Mouse (Mus musculus) granulocyte monocyte progenitor cell, adult 5-6 weeks (primary cell): Measurements from ENCODE around the gene Ovgp1. TPM values are rescaled to one million over a fixed set of nuclear protein-coding genes. Genes with fewer than 3 reads are reported as not detected.
"Not testable (repeated sequence)": the region's sequence is repeated elsewhere in the genome, so short reads cannot be mapped to it uniquely, and the experiment has no call there.

Experiments used
- ATAC-seq: replicated peaks from 2 replicates; pipeline ENCODE4 v1.8.0; 2016; ENCODE audit warnings: mild to moderate bottlenecking, moderate TSS enrichment, inconsistent platforms; ENCODE audit not compliant: poor library complexity, severe bottlenecking
- total RNA-seq, 2 experiments: library from RNA; stranded (forward) in 1 of 2; stranded (reverse) in 1 of 2; fragments of 200-712, 200-1000 nt in 1 of 2; fragments of >200 nt in 1 of 2; fragmentation: Nextera tagmentation in 1 of 2; gene quantifications; 2 replicates each; pipeline ENCODE4 v1.2.3; 2014 to 2017

Gene Ovgp1
- total RNA-seq (2014; fragmentation: Nextera tagmentation) (4.6 and 10.2 TPM in 2 replicates), total RNA-seq (2017) (0.78 and 0.88 TPM in 2 replicates)

- ATAC-seq, result no peak
Observed at GRCm38 (mm10) chr3:105973411-105973810, at the start of gene Ovgp1. TSS of gene Ovgp1 (plus strand) at chr3:105973711.

DNA sequence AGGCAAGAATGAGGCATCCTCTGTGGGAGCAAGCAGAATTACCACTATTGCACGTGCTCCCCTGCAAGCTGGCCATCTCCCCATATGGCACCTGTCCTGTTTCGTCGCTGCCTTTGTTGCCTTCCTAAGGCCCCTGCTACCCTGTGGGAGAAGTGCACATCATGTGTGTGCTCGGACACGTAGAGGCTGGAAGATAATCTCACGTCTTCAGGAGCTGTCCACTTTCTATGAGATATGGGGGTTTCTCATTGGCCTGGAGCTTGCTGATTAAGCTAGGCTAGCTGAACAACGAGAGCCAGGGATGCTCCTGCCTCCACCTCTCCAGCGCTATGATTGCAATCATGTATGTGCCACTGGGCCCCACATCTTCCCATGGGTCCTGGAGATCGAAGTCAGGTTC, 48.9 kb upstream of the Ovgp1 start:
- ATAC-seq, result no peak

DNA sequence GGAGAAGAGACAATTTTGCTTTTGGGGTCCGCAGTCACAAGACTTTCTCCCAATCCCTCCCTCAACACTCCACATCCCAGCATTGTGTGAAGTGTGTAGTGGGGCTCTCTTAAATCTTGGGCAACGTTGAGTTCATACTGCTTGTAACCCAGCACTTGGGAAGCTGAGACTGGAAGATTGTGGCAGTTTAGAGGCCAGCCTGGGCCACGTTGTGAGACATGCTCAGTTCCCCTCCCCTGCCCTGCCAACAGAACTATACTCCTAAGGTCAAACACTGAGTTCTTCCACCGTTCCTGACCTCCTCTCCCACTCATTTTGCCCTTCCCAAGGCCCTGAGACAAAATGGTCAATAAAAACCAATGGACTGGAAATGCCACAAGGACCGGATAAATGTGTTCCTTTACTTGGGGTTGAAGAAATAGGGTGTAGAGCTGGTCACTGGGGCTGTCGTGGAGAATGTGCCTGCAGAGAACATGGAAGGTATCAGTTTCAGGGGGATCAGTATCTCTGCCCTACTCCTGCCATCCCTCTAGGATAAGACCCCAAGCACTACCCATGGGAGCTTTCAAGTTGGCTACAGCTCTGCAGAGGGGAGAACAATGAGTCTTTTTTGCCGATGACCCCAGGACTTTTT, 45.8 kb upstream of the Ovgp1 start:
- ATAC-seq, result no peak

GRCm38 (mm10) chr3:105928195-105928569, 45.3 kb upstream of the Ovgp1 start:
- ATAC-seq, result peak; percentile 47

DNA sequence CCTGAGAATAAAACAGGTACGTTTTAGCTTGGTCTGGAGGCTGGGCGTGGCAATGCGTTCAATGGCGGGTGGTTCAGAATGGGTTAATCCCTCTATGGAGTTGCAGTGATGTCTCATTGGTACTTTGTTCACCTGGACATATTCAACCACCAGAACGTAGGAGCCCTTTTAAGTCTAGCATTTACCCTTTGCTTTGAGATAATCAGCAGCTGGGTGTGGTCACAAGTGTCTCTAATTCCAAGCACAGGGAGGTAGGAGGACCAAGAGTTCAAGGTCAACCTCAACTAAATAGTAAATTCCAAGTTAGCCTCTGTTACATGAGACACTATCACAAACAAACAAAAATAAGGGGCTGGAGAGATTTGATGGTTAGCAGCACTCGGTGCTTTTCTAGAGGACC, 44.7 kb upstream of the Ovgp1 start:
- no peak for ATAC-seq

GRCm38 (mm10) chr3:105929821-105930220, 43.7 kb upstream of the Ovgp1 start:
- ATAC-seq, result no peak; the same call in 1 of the 2 replicates

DNA sequence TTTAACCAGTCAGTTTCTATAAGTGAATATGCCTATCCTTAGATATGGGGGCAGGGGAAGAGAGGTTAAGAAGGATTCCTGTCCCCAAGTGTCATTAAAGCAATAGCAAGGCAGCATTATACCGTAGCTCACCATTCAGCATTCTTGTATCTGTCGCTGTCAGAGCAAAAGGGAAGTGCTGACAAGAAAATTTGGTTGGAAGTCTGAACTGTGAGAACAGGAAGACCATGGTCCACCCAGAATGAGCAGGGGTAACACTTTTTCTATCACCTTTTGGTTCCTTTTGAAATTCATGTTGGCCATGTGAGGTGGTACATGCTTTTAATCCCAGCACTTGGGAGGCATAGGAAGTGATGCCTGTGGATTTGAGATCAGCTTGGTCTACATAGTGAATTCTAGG, 42.4 kb upstream of the Ovgp1 start:
- peak; percentile 17; the same call in 1 of the 2 replicates for ATAC-seq

GRCm38 (mm10) chr3:105932240-105933071, 41.1 kb upstream of the Ovgp1 start, which contains the start of gene I830077J02Rik:
TSS of gene I830077J02Rik (minus strand) at chr3:105932664.
- peak; percentile 83 for ATAC-seq

DNA sequence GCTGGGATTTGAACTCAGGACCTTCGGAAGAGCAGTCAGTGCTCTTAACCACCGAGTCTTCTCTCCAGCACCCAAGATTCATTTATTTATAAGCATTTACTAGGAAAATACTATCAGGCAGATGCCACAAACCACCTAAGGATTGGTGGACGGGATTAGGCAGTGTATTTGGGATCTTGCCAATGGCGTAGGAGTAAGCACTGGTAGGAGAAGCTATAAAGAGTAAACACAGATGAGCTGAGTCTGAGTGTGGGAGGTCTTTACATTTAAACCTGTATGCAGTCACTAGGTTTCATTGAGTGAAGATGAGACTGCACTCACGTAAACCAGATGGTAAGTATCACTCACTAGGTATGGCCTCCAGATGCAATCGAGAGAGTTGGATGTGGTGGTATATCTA, 39.6 kb upstream of the Ovgp1 start:
- no peak for ATAC-seq

- ATAC-seq, result no peak
Observed at GRCm38 (mm10) chr3:105935033-105935432, 38.5 kb upstream of the Ovgp1 start.

GRCm38 (mm10) chr3:105936111-105936510, 37.4 kb upstream of the Ovgp1 start:
- no peak for ATAC-seq

- no peak for ATAC-seq
Observed at GRCm38 (mm10) chr3:105951348-105951747, 22.2 kb upstream of the Ovgp1 start.

GRCm38 (mm10) chr3:105957235-105957634, 16.3 kb upstream of the Ovgp1 start:
- ATAC-seq, result no peak

DNA sequence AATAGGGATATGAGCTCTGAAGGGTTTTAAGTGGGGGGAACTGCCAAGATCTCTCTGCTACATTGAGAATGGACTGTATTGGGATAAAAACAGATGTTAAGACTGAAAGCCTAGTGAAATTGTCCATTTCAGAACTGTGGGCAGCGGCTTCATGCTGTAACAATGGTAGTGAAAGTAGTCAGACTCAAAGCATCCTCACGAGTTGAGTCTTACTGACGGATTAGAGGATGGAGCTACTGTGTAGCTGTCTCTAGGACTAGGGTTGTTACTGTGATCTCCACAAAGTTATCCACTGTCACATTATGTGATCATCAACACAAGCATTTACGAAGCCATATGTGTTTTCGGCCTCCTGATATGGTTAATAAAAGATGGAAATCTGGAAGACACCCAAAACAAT, 15.3 kb upstream of the Ovgp1 start:
- no peak for ATAC-seq

- ATAC-seq, result peak; percentile 91
Observed at GRCm38 (mm10) chr3:105958974-105959580, 14.4 kb upstream of the Ovgp1 start, which contains the start of gene Wdr77. TSS of gene Wdr77 (plus strand) at chr3:105959369.

DNA sequence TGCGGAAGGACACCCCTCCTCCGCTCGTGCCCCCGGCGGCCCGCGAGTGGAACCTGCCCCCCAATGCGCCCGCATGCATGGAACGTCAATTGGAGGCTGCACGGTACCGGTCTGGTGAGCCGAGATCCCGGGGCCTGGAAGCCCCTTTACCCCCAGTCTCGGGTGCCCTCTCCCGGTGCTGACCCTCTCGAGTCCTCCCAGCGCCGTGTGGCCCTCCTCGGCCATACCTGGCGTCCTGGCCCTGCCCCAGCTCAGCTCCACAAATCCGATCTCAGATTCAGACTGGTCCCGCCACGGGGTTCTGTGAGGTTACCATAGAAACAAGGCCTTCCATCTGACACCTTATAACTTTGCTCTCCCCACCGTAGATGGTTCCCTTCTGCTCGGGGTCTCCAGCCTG, 13.9 kb upstream of the Ovgp1 start:
- no peak; the same call in 1 of the 2 replicates for ATAC-seq

DNA sequence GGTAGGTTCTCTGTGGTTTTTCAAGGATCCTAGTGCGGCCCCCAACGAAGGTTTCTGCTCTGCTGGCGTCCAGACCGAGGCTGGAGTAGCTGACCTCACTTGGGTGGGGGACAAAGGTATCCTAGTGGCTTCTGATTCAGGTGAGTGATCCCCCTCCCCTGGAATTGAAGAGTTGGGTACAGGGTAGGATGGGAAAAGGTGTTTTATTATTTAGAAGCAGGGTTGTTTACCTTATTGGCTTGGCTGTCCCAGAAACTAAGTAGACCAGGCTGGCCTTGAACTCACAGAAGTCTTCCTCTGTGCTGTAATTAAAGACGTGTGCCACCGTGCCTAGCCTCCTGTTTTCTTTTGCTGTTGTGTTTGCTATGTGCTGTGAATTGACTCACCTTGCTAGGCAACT, 13.5 kb upstream of the Ovgp1 start, which contains the start of gene Atp5f1:
TSS of gene Atp5f1 (minus strand) at position 101 of the 400 bp plus-strand sequence.
- ATAC-seq, result no peak

- no peak for ATAC-seq
Observed at GRCm38 (mm10) chr3:105960700-105961099, 12.8 kb upstream of the Ovgp1 start.

DNA sequence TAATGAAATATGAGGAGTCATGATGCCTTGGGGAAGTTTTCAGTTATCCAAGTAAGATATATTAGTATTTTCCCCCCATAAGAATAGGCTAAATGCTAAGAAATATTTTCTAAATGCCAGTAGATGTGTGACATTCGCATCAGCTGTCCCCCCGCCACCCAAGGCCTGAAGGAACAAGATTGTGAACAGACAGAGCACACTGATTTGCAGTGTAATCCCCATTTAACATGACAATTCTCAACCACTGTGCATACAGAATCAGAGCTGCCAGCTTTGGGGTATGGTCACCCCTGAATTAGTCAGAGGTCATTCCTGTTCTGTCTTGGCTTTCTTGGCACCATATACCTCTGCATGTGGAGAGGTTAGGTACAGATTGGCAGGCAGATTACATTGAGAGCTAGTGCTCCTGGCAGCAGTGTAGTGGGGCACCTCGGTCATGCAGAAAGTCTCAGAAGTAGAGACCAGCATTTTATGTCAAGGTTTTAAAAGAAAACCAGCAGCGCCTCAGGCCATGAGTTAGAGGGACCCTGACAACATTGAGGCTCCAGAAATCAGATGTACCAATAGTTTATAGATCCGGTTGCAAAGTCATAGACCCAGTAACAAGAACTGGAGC, 1.6 kb upstream of the Ovgp1 start:
- ATAC-seq, result no peak

GRCm38 (mm10) chr3:105974174-105974573, 663 bp downstream of the Ovgp1 start:
- ATAC-seq, result peak; percentile 97

- not testable (repeated sequence) for ATAC-seq
Observed at GRCm38 (mm10) chr3:105989611-105990010, 16.1 kb downstream of the Ovgp1 start.
